Mouse (Mus musculus) right cerebral cortex, adult 18-20 months (tissue): ENCODE results near the gene Arfip1.

Source experiments
- DNase-seq: peaks from one replicate; pipeline ENCODE4 v3.0.0; 2022; ENCODE audit warnings: mixed read lengths

Arfip1 gene

GRCm38 (mm10) chr3:84484333-84484732 lies 98.1 kb downstream of the Arfip1 start:
- no peak for DNase-seq

- no peak for DNase-seq
Observed at GRCm38 (mm10) chr3:84482121-84482520, 100.3 kb downstream of the Arfip1 start.

GRCm38 (mm10) chr3:84481104-84481503 lies 101.3 kb downstream of the Arfip1 start:
- peak; percentile 35 for DNase-seq

DNA sequence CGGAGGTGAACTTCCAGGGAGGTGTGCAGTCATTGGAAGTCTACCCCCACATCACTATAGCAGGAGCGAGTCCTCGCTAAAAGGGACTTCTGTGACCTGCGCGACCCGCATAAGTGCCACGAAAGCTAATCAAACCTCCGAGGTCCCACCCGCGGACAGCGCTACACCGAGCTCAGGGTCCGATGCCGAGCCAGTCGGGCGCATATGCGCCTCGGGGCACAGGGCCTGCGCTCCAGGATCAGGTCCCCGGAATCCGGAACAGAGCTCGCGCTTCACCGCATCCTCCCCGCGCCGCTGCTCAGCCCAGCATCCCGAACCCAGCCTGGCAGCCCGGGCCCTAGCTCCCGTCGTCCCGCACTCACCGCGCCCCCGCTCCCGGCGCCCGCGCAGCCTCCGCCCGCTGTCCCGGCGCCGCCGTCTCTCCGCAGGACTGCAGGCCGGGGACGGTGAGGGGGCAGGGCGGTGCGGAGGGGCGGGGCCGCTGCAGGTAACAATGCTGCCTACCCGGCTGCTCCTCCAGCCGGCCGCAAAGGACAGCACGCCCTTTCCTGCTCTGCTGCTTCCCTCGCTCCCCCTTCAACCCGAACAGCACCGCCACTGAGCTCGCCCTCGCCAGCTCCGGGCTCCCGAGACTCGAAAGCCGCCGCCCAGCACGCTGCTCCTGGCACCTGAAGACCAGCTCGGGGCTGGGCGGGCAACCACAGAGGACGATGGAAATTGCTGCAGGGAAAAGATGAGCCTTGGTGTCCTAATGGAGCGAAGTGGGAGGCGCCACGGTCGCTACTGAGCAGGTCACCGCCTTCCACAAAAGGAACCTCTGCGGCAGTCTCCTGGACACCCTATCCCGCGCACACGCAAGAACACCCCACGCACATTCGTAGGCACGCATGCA lies 102.2 kb downstream of the Arfip1 start, which contains the start of gene Fhdc1:
Gene Fhdc1 (minus strand): TSS at position 424 of the 892 bp plus-strand sequence.
- peak; percentile 49 for DNase-seq

DNA sequence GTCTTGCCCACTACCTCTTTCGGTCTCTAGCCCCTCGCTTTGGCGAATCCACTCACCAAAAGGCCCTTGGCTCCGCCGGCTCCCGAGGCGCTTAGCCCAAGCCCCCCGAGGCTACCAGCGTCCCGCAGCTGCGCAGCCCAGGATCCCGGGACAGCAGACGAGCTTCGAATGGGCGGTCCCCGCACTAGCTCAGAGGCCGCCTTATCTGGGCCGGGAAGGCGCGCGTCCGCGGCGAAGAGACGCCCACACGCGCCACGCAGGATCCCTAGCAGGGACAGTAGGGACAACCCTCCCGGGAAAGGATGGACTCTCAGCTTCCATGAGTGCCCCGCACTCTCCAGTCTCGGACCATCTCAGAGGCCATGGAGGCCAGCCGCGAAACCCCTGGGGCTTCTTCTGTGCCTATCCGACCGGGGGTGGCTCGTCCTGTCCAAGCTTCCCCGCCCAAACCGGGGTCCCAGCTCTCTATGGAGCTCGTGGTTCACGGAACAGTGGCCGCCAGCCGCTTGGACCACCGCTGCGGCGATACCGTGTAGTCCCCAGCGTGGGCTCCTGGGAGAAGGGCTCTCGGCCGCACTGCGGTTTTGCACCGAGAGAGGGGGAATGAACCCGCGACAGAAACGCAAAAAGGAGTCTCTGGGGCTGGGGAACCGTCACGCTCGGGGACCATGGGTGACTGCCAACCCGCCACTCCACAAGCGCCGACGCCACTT lies 103.0 kb downstream of the Arfip1 start:
- peak; percentile 40 for DNase-seq

- no peak for DNase-seq
Observed at GRCm38 (mm10) chr3:84478896-84479292, 103.5 kb downstream of the Arfip1 start.

DNA sequence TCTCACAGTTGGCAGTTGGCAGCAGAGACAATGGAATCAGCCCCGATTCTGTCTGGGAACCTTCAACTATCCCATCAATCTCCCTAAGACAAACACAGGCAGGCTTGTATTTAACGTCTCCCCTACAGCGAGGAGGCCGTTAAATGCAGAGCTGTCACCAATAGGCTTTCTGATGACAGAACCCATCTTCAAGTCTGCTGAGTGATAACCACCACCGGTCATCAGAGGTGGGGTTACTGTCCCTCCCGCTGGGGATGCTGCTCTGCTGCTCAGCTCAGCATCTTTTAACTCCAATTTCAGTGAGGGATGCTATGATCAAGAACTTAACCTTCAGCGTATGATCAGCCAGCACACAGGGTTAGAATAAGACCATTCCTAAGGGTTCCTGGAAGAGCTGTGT lies 104.2 kb downstream of the Arfip1 start:
- DNase-seq: no peak

- DNase-seq: no peak
Observed at GRCm38 (mm10) chr3:84477498-84477897, 104.9 kb downstream of the Arfip1 start.

GRCm38 (mm10) chr3:84474981-84475775 lies 107.2 kb downstream of the Arfip1 start:
- no peak for DNase-seq

DNA sequence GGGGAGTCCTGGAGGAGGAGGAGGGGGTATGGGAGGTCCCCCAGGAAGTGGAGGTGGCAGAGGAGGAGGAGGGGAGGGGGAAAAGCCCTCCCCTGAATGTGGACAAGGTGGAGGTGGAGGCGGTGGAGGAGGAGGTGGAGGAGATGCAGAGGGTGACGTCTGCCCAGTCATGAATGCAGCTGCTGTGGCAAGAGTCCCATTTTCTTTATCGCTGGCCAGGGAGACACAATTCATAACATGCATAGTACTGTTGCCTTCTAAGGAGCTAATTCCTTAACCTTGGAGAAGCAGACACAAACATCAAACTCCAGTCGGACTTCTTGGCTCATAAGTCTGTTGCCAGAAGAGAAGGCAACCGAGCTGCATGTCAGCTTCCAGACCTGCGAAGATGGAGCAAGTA lies 108.0 kb downstream of the Arfip1 start:
- DNase-seq: no peak

GRCm38 (mm10) chr3:84472955-84473354 lies 109.5 kb downstream of the Arfip1 start:
- no peak for DNase-seq

DNA sequence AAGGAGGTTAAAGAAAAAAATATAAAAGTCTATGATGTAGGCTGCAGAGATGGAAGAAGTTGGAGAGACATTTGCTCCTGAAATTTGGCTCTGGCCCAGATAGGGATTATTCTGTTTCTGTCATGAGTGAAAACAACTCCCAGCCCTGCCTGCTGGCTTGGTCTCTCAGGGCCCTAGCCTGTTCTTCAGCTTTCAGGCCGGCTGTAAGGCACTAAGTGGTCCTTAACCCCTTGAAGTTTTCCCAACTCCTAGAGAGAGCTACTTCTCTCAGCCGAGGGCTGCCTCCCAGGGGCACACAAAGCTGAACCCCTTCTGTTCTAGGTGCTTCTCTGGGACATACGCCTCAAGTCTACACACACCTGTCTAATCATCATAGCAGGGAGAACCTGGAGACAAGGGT lies 109.9 kb downstream of the Arfip1 start:
- DNase-seq: no peak

DNA sequence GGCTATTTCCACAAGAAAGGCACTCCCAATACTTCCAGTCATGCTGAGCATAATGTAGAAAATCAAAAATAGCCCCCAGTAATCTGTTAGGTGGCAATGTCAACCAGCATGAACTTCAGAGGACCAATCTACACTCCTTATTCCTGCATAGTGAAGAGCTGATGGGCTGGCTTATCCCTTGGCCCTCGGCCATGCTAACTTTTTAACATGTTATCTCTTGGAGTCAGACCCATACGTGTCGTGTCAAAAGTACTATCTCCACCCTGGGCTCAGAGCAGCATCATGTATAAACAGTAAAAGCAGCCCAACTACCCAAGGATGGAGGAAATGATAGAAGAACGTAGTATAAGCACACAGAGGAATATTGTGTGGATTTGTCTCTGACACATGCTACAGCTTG lies 111.3 kb downstream of the Arfip1 start:
- no peak for DNase-seq

DNA sequence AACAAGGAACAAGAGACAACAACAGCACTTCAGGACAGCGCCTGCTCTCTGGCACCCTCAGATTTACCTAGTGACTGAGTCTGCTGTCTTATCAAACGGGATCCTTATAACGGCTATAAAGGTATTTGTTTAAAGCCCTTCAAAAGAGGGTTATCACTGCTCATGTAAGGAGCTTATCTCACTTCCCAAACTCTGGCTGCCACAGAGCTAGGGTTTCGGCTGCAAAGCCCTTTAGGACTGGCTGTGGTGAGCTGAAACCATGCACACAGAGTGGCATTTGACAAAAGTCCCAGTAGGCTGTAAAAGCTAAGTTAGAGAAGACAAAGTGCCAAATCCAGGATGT lies 114.3 kb downstream of the Arfip1 start:
- no peak for DNase-seq

GRCm38 (mm10) chr3:84467419-84468110 lies 114.9 kb downstream of the Arfip1 start:
- no peak for DNase-seq

DNA sequence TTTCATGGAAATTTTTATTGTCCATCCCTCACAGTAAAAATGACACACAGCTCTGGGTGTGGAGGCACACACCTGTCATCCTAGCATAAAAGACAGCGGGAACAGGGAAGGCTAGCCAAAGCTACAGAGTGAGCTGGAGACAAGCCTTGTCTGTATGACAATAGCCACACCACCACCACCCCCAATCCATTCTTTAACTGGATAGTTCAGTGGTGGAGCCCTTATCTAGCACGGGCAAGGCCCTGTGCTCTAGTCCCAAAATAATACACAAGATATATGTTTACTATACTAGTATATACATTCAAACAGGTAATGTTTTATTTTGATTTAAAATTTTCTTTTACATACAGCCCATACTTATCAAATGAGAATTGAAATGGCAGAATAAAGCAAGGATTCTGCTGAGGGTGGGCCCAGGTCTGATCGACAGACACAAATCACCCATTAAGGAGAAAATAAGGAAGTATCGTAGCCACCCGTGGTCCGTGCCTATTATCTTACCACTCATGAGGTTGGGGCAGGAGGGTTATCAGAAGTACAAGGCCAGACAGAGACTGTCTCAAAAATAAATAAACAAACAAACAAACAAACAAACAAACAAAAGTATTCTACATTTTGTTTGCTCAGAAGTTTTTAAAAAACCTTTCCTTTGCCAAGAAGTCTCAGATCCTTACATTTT lies 116.5 kb downstream of the Arfip1 start:
- no peak for DNase-seq

DNA sequence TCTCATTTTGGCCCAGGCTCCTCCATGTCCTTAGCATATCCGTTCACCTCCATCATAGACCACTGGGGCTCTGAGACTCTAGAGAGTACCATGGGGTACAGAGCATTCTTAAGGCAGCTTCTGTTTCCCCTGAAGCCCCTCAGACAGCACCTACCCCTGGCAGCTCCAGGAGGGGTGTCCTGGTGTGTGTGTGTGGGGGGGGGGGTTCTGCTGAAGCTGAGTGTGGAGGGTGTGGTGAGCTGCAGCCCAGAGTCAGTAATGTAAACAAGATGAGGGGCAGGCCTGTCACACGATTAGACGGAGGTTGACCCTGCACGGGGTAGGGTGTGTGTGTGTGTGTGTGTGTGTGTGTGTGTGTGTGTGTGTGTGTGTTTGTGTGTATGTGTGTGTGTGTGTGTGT lies 120.7 kb downstream of the Arfip1 start:
- no peak for DNase-seq

DNA sequence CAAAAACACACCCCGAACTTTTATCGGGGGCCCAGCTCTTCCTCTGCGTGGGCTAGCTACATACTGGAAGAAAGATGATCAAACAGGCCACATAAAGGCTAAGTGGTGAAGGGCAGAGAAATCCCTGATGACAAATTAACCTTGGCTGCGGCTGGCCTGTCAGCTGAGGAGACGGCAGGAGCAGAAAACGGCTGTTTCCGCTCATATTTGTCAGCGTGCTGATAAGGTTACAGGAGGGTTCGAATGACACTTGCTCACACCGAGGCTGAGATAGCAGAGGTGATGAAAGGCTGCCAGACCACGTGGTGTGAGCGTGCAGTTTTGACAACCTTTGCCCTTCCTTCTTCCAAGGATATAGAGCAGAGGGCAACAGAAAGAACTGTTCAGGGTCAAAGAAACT lies 121.5 kb downstream of the Arfip1 start:
- no peak for DNase-seq

GRCm38 (mm10) chr3:84460499-84460898 lies 121.9 kb downstream of the Arfip1 start:
- DNase-seq: no peak

GRCm38 (mm10) chr3:84455733-84456417 lies 126.5 kb downstream of the Arfip1 start:
- DNase-seq: no peak

GRCm38 (mm10) chr3:84450651-84451050 lies 131.8 kb downstream of the Arfip1 start:
- no peak for DNase-seq

- no peak for DNase-seq
Observed at GRCm38 (mm10) chr3:84449015-84449414, 133.4 kb downstream of the Arfip1 start.
